Mouse (Mus musculus) adrenal gland, postnatal 36 days (tissue): Measurements from ENCODE around the gene Snrpd2. TPM values are rescaled to one million over a fixed set of nuclear protein-coding genes. Genes with fewer than 3 reads are reported as not detected.
A peak's percentile ranks its signal among the peaks of the same experiment; 100 is the strongest.

Experiments used
- DNase-seq, 2 experiments: peaks; one replicate each; pipeline ENCODE4 v3.0.0; 2021; ENCODE audit warnings: mixed read lengths in 1 of 2
- microRNA-seq: library from miRNA; unstranded; fragments of <30 nt; microRNA quantifications from one replicate; pipeline ENCODE4 v1.2.0, GENCODE M21; 2021
- total RNA-seq, 2 experiments: library from RNA; stranded (reverse); gene quantifications; 2 replicates each; pipeline ENCODE4 v1.2.3; 2021

Snrpd2 gene
- total RNA-seq, 2 experiments from 2014 or later, result 96.5 to 105 TPM

GRCm38 (mm10) chr7:19177216-19177615 lies 27.7 kb downstream of the Snrpd2 start:
- DNase-seq, result peak in 1 of 2 experiments; percentile 33

DNA sequence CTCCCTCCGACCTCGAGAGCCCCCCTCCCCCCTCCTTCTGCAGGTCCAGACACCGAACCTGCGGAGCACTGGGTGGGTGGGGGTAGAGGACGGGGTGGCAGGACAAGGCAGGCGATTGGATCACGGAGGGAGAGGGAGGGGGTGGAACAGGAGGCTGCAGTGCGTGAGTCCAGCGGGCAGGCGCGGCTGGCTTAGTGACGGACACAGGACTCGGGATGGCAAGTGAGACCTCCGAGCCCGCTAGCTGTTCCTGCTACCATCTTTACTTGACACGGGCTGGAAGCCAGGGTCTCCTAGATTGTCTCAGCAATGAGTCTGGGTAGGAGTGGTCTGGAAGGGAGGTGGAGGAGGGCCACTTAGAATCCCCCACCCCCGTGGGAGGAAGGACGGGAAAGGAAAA lies 28.5 kb downstream of the Snrpd2 start:
- DNase-seq, result no peak

GRCm38 (mm10) chr7:19178443-19179092 lies 29.0 kb downstream of the Snrpd2 start:
- DNase-seq, result peak; percentile 85 to 86

GRCm38 (mm10) chr7:19179173-19179572 lies 29.7 kb downstream of the Snrpd2 start:
- peak; percentile 84 to 86 for DNase-seq

DNA sequence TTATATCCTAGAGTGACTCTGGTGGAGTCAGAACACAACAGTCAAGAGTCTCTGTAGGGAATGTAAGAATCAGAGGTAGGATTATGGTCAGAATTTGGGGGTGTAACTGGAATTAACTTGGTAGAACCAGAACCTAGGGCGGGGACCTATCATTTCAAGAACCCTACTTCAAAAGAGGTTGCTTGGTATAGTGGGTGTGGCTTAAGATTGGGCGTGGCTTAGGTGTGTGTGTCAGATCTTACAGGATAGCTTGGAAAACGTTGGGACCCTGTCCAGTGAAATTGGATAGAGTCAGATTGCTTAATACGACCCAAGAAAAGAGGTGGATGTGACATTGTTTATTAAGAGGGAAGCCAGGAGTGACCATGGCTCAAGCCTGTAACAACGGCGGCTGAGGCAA lies 30.4 kb downstream of the Snrpd2 start:
- DNase-seq, result no peak

DNA sequence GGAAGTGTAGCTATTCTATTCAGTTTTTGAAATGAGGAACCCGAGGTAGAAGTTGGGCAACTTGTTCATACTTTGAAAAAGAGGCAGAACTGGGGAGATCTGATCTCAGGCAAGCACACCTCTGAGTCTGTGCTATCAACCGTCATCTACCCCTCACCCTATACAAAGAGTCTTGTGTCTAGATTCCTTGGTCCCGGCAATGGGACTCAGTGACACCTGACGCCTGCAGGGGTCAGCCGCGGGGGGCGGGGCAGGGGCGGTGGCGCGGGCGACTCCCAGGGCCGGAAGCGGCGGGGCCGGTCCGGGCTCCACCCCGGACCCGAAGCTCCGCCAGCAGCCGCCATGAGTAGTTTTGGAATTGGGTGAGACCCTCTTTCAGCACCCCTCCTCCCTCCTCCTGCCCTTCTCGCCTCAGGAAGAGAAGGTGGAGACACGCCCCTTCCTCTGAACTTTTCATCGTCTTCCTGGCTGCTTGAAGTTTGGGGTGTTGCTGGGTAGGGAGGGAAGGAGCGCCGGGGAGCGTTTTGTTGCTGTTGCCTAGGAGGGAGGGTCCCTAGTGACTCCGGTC lies 31.4 kb downstream of the Snrpd2 start:
- DNase-seq, result peak; percentile 71 to 84

GRCm38 (mm10) chr7:19184250-19184649 lies 34.7 kb downstream of the Snrpd2 start:
- no peak for DNase-seq

DNA sequence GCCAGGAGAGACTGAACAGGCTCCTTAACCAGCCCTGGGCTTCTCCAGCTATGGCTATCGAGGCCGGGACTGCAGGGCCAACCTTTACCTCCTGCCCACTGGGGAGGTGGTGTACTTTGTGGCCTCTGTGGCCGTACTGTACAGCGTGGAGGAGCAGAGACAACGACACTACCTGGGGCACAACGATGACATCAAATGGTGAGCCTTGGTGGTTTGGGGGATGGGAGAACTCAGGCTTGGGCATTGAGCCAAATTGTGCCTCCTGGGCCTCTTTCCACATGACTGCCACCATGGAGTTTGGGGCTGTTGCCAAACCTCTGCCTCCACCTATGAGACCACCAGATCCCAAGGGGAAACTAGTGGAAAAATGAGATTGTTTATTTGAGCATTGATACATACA lies 35.2 kb downstream of the Snrpd2 start:
- no peak for DNase-seq

DNA sequence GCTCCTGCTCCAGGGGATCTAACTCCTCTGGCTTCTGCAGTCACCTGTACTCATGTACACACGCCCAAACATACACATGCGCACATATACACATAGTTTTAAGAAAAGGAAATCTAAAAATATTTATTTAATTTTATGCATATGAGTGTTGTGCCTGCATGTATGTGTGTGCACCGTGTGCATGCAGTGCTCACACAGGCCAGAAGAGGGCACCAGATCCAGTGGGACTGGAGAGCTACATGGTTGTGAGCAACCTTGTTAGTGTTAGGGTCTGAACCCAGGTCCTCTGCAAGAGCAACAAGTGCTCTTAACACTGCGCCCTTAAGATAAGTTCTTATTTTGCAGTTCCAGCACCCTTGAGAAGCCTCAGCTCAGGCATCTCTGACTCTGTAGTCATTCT lies 45.2 kb downstream of the Snrpd2 start:
- no peak for DNase-seq

GRCm38 (mm10) chr7:19196676-19197075 lies 47.2 kb downstream of the Snrpd2 start:
- DNase-seq, result peak; percentile 45 to 55

GRCm38 (mm10) chr7:19197985-19198384 lies 48.5 kb downstream of the Snrpd2 start:
- DNase-seq, result peak; percentile 46 to 51

GRCm38 (mm10) chr7:19201660-19202059 lies 52.1 kb downstream of the Snrpd2 start:
- DNase-seq, result no peak

GRCm38 (mm10) chr7:19202065-19202850 lies 52.7 kb downstream of the Snrpd2 start:
- DNase-seq, result no peak

Small RNA genes lying within 50 kb of the gene (microRNA-seq; reads per million reads assigned to microRNA genes)
- 687 reads per million, percentile 74 among the genes with 10 or more reads in this experiment for gene Mir330

Other genes with a start within 250 kb of the Snrpd2 start
- gene Ccdc61, start 239.3 kb upstream of the Snrpd2 start, total RNA-seq, result 10 to 100 TPM; 11.5 to 12.1 TPM
- 1 to 10 TPM; 3.7 to 5.4 TPM for gene Nova2, start 223.8 kb upstream of the Snrpd2 start, total RNA-seq
- not detected for gene Nanos2, start 162.3 kb upstream of the Snrpd2 start, total RNA-seq
- 10 to 100 TPM; 10.3 to 12.2 TPM for gene Mypop, start 158.5 kb upstream of the Snrpd2 start, total RNA-seq
- gene Irf2bp1, start 145.7 kb upstream of the Snrpd2 start, total RNA-seq, result 10 to 100 TPM; 47.0 to 47.5 TPM
- gene Foxa3, start 126.2 kb upstream of the Snrpd2 start, total RNA-seq, result not detected
- gene Sympk, start 125.3 kb upstream of the Snrpd2 start, total RNA-seq, result 100 to 1,000 TPM in 1 of 2 experiments, 10 to 100 TPM in 1; 88.7 to 102 TPM
- gene Rsph6a, start 95.0 kb upstream of the Snrpd2 start, total RNA-seq, result not detected
- gene Dmwd, start 73.5 kb upstream of the Snrpd2 start, total RNA-seq, result 10 to 100 TPM; 53.8 to 57.1 TPM
- 100 to 1,000 TPM in 1 of 2 experiments, 10 to 100 TPM in 1; 81.5 to 110 TPM for gene Dmpk, start 65.9 kb upstream of the Snrpd2 start, total RNA-seq
- 10 to 100 TPM; 14.0 to 15.6 TPM for gene Six5, start 55.1 kb upstream of the Snrpd2 start, total RNA-seq
- gene Gm4969, start 31.4 kb upstream of the Snrpd2 start, total RNA-seq, result not detected
- 10 to 100 TPM; 11.5 to 13.1 TPM for gene Fbxo46, start 29.9 kb upstream of the Snrpd2 start, total RNA-seq
- 10 to 100 TPM; 17.4 to 18.8 TPM for gene Qpctl, start 431 bp upstream of the Snrpd2 start, total RNA-seq
- gene Gipr, start 16.4 kb downstream of the Snrpd2 start, total RNA-seq, result under 1 TPM; 0.40 to 0.56 TPM
- 10 to 100 TPM; 45.2 to 65.2 TPM for gene Eml2, start 26.7 kb downstream of the Snrpd2 start, total RNA-seq
- gene Gpr4, start 62.8 kb downstream of the Snrpd2 start, total RNA-seq, result 10 to 100 TPM in 1 of 2 experiments, 1 to 10 TPM in 1; 5.9 to 12.9 TPM
- gene Opa3, start 78.6 kb downstream of the Snrpd2 start, total RNA-seq, result 10 to 100 TPM; 31.7 to 37.4 TPM
- 10 to 100 TPM; 45.4 to 55.0 TPM for gene Vasp, start 122.1 kb downstream of the Snrpd2 start, total RNA-seq
- gene Ppm1n, start 130.3 kb downstream of the Snrpd2 start, total RNA-seq, result not detected
- gene Rtn2, start 132.9 kb downstream of the Snrpd2 start, total RNA-seq, result 1 to 10 TPM; 4.6 to 5.1 TPM
- gene Fosb, start 160.3 kb downstream of the Snrpd2 start, total RNA-seq, result 10 to 100 TPM; 11.2 to 23.6 TPM
- gene Ercc1, start 195.1 kb downstream of the Snrpd2 start, total RNA-seq, result 10 to 100 TPM; 33.0 to 38.8 TPM
- 10 to 100 TPM; 11.3 to 12.8 TPM for gene Cd3eap, start 209.8 kb downstream of the Snrpd2 start, total RNA-seq
- 1 to 10 TPM; 5.8 to 8.9 TPM for gene Ppp1r13l, start 210.0 kb downstream of the Snrpd2 start, total RNA-seq
- gene Ercc2, start 232.3 kb downstream of the Snrpd2 start, total RNA-seq, result 10 to 100 TPM; 29.7 to 32.8 TPM